Mouse (Mus musculus) embryonic fibroblast, embryonic 13.5 days (primary cell): ENCODE results near the gene Clmp.

Experiments used
- CTCF ChIP-seq: IDR thresholded peaks from 2 replicates; pipeline ENCODE4 v1.5.1; 2011; ENCODE audit warnings: mild to moderate bottlenecking, control low read depth, low read length, moderate library complexity, borderline replicate concordance; ENCODE audit not compliant: insufficient read depth
- POLR2A ChIP-seq: IDR thresholded peaks from 2 replicates; pipeline ENCODE4 v1.6.1; 2011; ENCODE audit warnings: low read depth, mild to moderate bottlenecking, control low read depth, low read length, moderate library complexity

GRCm38 (mm10) chr9:40649444-40649843 is 36.3 kb upstream of the Clmp start:
- TF ChIP-seq CTCF: no peak
- TF ChIP-seq POLR2A: no peak
